Mouse (Mus musculus): ENCODE measurements around the gene Rab11fip5.

The Rab11fip5 gene

GRCm38 (mm10) chr6:85304966-85305365 lies 69.5 kb downstream of the Rab11fip5 start:
- DNase-seq: no peak

GRCm38 (mm10) chr6:85302326-85303055 lies 71.9 kb downstream of the Rab11fip5 start:
- DNase-seq: peak; percentile 39 to 55

DNA sequence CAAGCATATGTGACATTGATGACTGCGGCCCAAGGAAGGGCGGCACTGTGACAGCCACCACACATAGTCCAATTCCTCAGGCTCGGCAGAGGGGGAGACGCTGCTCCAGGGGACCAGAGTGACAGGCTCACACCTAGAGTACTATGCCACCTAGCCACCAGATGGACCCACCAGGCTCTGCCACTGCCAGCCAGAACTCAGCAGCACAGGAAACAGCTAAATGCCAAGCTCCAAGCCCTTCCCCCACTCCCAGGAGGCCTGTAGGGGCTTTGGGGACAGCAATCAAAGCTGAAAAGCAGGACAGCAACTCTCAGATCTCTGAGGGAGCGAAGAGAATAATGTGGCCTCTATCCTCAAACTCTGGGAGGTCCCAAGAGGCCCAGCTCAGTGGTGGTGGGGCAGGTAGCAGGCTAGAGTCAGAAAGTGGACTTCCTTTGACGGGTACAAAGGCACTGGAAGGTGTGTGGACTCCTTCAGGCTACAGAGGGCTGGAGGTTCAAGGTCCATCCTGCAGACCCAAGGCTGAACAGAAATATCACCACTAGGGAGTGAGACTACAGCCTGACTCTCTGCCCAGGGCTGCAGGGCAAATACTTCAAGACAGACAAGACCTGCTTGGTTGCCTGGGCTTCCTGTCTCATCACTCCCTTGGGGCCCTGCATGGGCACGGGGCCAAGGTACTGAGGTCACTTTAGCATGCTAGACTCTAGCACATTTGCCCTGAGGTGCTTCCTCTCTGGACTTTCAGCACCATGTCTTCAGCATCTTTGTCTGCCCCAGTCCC lies 78.9 kb downstream of the Rab11fip5 start:
- DNase-seq: peak; percentile 90 to 91

- no peak for DNase-seq
Measured at GRCm38 (mm10) chr6:85294004-85294379, 80.4 kb downstream of the Rab11fip5 start.

- DNase-seq: peak; percentile 63 to 64
Measured at GRCm38 (mm10) chr6:85293255-85294003, 81.0 kb downstream of the Rab11fip5 start.

DNA sequence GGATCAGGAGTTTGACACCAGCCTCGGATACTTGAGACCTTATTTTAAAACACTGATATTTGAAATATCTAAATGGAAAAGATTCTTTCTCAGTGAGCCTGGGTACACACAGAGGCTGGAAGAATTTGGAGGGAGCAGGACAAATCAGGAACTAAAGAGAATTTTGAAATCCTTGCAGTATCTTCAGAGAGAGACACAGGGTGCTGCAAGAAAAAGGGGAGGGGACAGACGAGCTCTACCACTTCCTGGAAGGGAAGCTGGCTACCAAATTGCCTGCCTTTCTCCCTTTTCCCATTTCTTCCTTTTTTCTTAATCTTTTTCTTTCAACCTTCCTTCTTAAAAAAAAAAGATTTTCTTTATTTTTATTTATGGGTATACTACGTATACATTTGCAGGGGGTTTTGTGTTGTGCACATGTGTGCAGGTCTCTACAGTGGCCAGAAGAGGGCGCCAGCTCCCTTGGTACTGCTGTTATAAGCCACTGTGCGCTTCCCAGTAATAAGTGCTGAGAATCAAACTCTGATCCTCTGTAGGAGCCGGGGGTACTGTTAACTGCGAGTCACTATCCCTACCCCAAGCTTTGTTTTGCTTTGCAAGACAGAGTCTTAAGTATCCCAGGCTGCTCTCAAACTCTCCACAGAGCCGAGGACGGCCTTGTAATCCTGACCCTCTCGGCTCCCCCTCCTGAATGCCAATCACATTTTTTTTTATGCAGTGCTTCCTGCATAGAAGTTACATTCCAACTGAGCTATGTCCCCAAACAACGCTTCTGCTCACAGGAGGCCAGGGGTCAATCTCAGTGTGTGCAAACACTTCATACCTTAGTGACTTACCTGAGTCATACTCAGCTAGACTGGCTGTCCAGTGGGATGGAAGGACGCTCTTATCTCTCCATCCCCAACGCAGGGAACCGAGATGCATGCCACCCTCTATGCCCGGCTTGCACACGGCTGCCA lies 83.3 kb downstream of the Rab11fip5 start:
- DNase-seq: no peak

- DNase-seq: no peak
Measured at GRCm38 (mm10) chr6:85288193-85288857, 86.1 kb downstream of the Rab11fip5 start.

GRCm38 (mm10) chr6:85286283-85287047 lies 88.0 kb downstream of the Rab11fip5 start:
- DNase-seq: no peak
